Mouse (Mus musculus) liver, adult 2 months (tissue): Measurements from ENCODE around the gene Iqsec3. TPM values are rescaled to one million over a fixed set of nuclear protein-coding genes. Genes with fewer than 3 reads are reported as not detected.
"Not testable (repeated sequence)": the region's sequence is repeated elsewhere in the genome, so short reads cannot be mapped to it uniquely, and the experiment has no call there.

Experiments used
- DNase-seq: peaks from one replicate; pipeline ENCODE4 v3.0.0-alpha.2; 2011; ENCODE audit warnings: low read depth, low spot score; ENCODE audit errors: extremely low read depth
- H3K27ac ChIP-seq: fragments of 200-500 bp; replicated peaks from 2 replicates; pipeline ENCODE4 v1.5.1; 2012; ENCODE audit warnings: low read depth, mild to moderate bottlenecking, control low read depth, inconsistent platforms, low read length; ENCODE audit not compliant: insufficient read depth
- H3K27me3 ChIP-seq: fragments of 200-500 bp; 2 replicates; pipeline ENCODE4 v1.6.1; 2012; ENCODE audit warnings: mild to moderate bottlenecking, moderate library complexity, low read length, inconsistent platforms; ENCODE audit not compliant: control insufficient read depth, insufficient read depth
- H3K36me3 ChIP-seq: fragments of 200-500 bp; 2 replicates; pipeline ENCODE4 v1.6.1; 2012; ENCODE audit warnings: low read length, inconsistent platforms; ENCODE audit not compliant: control insufficient read depth, insufficient read depth
- H3K4me1 ChIP-seq: fragments of 200-500 bp; 2 replicates; pipeline ENCODE4 v1.6.1; 2011; ENCODE audit warnings: low read length; ENCODE audit not compliant: control insufficient read depth, insufficient read depth
- H3K4me3 ChIP-seq: fragments of 200-500 bp; 2 replicates; pipeline ENCODE4 v1.5.1; 2011; ENCODE audit warnings: low read depth, mild to moderate bottlenecking, control low read depth, low read length, moderate library complexity; ENCODE audit not compliant: insufficient read depth
- H3K79me2 ChIP-seq: fragments of 200-500 bp; 2 replicates; pipeline ENCODE4 v1.6.1; 2012; ENCODE audit warnings: inconsistent platforms, mild to moderate bottlenecking, low read length, moderate library complexity; ENCODE audit not compliant: control insufficient read depth, insufficient read depth
- H3K9ac ChIP-seq: fragments of 200-500 bp; 2 replicates; pipeline ENCODE4 v1.6.1; 2012; ENCODE audit warnings: low read depth, mild to moderate bottlenecking, control low read depth, inconsistent platforms, low read length
- CTCF ChIP-seq: fragments of 200-500 bp; IDR thresholded peaks from 2 replicates; pipeline ENCODE4 v1.5.1; 2011; ENCODE audit warnings: low read depth, low read length, control low read depth
- POLR2A ChIP-seq: fragments of 200-500 bp; IDR thresholded peaks from 2 replicates; pipeline ENCODE4 v1.6.1; 2011; ENCODE audit warnings: low read length, control low read depth; ENCODE audit not compliant: insufficient read depth; ENCODE audit errors: extremely low read depth
- WGBS: fragments of 180-500 bp; shearing (Covaris S2); methylation state at CpG from one replicate; pipeline ENCODE4 v1.1.7; 2018; 5-methylcytosine and 5-hydroxymethylcytosine counted together
- polyA plus RNA-seq: library from polyadenylated mRNA; depleted of rRNA; stranded (reverse); fragments of >200 nt; gene quantifications from 2 replicates; pipeline ENCODE4 v1.2.3, GENCODE M21; 2012
- total RNA-seq: library from RNA; depleted of rRNA; stranded (reverse); fragments of >200 nt; gene quantifications from 2 replicates; pipeline ENCODE4 v1.2.3, GENCODE M21; 2014

The Iqsec3 gene
- total and polyA plus RNA-seq, 2 experiments = not detected

DNA sequence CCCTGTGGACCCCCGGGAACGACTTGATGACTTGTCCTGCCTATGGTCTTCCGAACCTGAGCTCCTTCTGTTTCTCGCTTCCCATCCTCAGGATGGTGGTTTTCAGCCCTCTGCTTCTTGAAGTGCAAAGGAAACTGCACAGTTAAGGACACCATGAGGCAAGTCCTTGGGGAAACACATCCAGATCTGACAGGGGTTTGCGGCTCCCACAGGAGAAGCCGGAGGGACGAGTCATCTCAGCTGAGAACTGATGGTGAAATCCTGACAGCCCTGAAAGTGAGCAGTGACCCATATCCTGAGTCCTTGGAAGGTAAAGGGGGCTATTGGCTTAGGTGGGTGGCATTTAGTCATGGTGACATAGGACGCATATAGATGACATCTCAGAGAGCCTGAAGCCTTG lies 92.9 kb downstream of the Iqsec3 start:
- H3K4me3 ChIP-seq = no peak overlapping the region
- no peaks in the 10 kb centered on the region for H3K4me1 ChIP-seq
- H3K27me3 ChIP-seq = no peaks in the 10 kb centered on the region
- DNase-seq = no peak
- H3K27ac ChIP-seq = no peak overlapping the region
- no peaks in the 10 kb centered on the region for H3K36me3 ChIP-seq
- no peak overlapping the region for H3K9ac ChIP-seq
- H3K79me2 ChIP-seq = no peaks in the 10 kb centered on the region
- WGBS = 80% methylated on average over 8 of the region's 8 CpGs
- TF ChIP-seq POLR2A (no peak), CTCF (no peak)

DNA sequence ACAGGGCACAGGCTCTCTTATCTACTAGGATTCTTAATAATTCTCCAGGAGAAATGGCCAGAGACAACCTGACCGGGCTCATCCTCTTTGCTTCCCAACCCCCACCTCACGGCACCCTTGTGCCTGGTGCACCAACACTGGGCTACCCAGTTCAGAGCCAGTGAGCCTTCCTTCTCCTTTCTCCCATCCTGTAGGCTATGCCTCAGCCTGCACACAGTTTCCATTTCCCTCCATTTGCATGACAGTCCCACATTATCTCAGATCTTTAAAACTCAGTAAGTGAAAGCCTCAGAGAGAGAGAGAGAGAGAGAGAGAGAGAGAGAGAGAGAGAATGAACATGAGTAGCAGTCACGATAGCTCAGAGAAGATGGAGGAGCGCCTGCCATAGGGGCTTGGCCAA lies 95.2 kb downstream of the Iqsec3 start:
- no peak overlapping the region for H3K27ac ChIP-seq
- no peak for TF ChIP-seq POLR2A
- TF ChIP-seq CTCF = no peak
- no peak for DNase-seq
- no peaks in the 10 kb centered on the region for H3K79me2 ChIP-seq
- no peak overlapping the region for H3K9ac ChIP-seq
- H3K36me3 ChIP-seq = no peaks in the 10 kb centered on the region
- no peaks in the 10 kb centered on the region for H3K4me1 ChIP-seq
- H3K27me3 ChIP-seq = no peaks in the 10 kb centered on the region
- 59% methylated on average over 4 of the region's 4 CpGs for WGBS
- H3K4me3 ChIP-seq = no peak overlapping the region

DNA sequence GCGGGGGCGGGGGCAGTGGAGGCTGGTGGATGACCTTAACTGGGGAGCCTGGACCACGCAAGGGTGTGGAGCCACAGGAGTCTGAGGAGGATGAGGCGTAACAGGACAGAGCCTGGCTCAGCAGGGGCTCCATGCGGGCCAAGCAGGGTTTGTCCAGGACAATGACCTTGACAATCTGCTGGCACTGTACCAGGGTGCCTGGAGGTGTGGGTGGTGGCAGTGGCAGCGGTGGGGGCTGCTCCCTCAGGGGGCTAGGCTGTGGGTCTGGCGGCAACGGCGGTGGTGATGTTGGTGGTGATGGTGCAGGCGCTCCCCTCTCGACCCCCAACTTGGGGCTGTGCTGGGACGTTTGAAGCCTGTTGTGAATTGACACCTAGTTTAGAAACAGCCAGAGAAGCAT lies 97.3 kb downstream of the Iqsec3 start:
- Histone ChIP-seq H3K4me3 (no peak overlapping the region), H3K27me3 (no peaks in the 10 kb centered on the region), H3K4me1 (no peaks in the 10 kb centered on the region), H3K27ac (no peak overlapping the region), H3K36me3 (no peaks in the 10 kb centered on the region), H3K9ac (no peak overlapping the region), H3K79me2 (no peaks in the 10 kb centered on the region)
- TF ChIP-seq CTCF (no peak), POLR2A (no peak)
- DNase-seq = no peak
- 62% methylated on average over 12 of the region's 12 CpGs for WGBS

DNA sequence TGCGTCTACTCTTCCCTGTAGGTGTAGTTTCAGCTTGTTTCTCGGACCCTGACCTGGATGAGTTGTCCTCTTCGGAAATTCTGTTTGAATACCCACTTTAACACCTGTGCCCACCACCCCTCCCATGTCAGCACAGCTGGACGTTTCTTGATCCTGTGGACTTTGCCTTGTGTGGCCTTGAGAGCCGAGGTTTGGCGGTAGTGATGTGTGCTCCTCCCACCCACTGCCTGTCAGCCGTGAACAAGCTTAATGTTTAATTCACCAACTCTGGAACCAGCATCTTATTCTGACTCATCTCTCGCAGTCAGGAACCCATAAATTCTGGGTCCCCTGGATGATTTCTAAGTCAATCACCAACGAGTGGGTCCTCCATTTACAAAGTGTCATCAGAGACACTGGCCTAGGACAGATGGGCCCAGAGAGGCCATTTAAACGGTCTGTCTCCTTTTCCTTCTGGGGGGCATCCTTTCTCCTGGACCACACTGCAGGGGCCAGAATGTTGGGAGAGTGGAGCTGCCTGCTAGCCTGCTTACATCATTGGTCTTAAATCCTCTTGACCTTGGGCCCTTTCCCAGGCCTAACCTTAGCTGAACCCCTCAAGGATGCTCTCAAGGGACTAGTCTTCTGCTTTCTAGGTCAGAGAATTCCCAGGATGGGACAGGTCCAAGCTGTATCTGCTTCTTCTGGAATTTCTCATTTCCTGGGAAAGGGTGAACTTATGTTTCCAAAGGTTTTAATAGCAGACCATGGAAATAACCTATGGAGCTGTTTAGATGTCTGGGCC lies 102.1 kb downstream of the Iqsec3 start:
- peak; percentile 51 for DNase-seq
- Histone ChIP-seq H3K4me3 (no peak overlapping the region), H3K27me3 (no peaks in the 10 kb centered on the region), H3K9ac (no peak overlapping the region), H3K36me3 (no peaks in the 10 kb centered on the region), H3K79me2 (no peaks in the 10 kb centered on the region), H3K4me1 (no peaks in the 10 kb centered on the region), H3K27ac (no peak overlapping the region)
- no peak for TF ChIP-seq POLR2A
- TF ChIP-seq CTCF = no peak
- 35% methylated on average over 10 of the region's 10 CpGs for WGBS

DNA sequence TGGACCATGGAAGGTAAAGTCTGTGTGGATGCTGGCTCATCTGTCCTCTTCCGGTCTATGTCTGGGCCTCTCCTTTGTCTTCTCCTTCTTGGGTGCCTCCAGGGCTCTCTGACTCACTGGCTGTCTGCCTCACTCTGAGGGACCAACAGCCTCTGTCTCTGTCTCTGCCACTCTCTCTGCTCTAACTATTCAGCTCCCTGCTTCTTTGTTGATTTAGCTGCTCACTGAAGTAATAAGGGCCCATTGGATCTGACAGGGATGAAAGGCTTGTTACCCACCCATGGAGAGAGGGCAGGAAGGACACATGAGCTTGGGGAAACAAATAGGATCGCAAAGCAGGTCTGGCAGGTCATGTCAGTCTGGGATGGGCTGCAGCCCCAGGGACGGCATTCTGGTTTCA lies 106.4 kb downstream of the Iqsec3 start:
- H3K9ac ChIP-seq = no peak overlapping the region
- DNase-seq = no peak
- H3K36me3 ChIP-seq = peaks cover 5% of the 10 kb centered on the region
- H3K27me3 ChIP-seq = no peaks in the 10 kb centered on the region
- TF ChIP-seq POLR2A (no peak), CTCF (no peak)
- H3K79me2 ChIP-seq = no peaks in the 10 kb centered on the region
- 87% methylated on average over 3 of the region's 3 CpGs for WGBS
- no peak overlapping the region for H3K4me3 ChIP-seq
- H3K4me1 ChIP-seq = no peaks in the 10 kb centered on the region
- no peak overlapping the region for H3K27ac ChIP-seq

GRCm38 (mm10) chr6:121366537-121366936 lies 106.9 kb downstream of the Iqsec3 start:
- not testable (repeated sequence) for H3K9ac ChIP-seq, H3K79me2 ChIP-seq, DNase-seq, H3K4me3 ChIP-seq, H3K4me1 ChIP-seq, H3K27me3 ChIP-seq, H3K36me3 ChIP-seq, H3K27ac ChIP-seq
- WGBS = 14% methylated on average over 2 of the region's 2 CpGs
- peak; percentile 63; the same call in 1 of the 2 replicates for TF ChIP-seq CTCF
